Mouse (Mus musculus) natural killer cell, adult 2 months (primary cell): ENCODE data around the gene Stambpl1.

Source experiments
- DNase-seq, 2 experiments: peaks; one replicate each; pipeline ENCODE4 v3.0.0; 2022; ENCODE audit warnings: low spot score in 2 of 2

Gene Stambpl1

DNA sequence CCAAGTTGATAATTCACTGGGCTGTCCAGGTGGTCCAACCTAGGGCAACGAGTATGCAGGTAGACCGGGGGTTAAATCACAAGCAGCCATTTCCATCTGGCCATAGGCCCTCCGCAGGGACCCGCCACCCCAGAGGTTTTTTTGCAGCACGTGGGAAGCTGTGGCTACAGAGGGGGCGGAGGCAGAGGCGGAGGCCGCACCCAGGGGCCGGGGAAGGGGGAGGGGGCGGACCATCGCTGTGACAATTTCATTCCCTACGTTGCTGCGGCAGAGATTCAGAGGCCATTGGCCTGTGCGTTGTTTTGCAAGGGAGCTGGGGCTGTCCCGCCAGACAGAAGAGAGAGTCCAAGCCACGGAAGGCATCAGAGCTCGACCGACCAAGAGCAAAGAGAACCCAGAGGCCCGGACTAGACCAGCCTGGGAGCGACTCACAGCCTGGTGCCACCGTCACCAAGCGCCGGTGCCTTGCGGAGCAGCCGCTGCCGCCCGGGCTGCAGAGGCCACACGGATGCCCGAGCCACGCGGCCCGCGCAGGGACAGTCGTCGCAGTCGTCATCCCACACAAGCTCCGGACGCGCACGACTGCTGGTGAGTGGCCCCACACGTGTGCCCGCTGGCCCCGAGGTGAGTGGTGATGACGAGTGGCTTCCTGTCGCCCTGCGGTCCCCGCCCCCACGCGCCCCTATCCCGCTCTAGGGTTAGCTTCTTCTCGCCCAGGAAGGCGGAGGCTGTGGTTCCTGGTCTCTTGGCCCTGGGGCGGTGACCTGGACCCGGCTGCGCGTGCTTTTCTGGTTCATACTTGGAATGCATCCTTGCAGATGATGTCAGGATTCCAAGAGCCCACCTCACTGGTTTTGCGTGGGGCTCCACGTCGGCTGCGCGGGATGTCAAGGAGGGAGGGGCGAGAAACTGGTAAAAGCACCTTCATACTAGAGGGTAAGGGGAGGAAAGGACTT is at the start of gene Stambpl1:
TSS of gene Stambpl1 (plus strand) at position 222 of the 956 bp plus-strand sequence.
- peak; percentile 78 to 88 for DNase-seq

DNA sequence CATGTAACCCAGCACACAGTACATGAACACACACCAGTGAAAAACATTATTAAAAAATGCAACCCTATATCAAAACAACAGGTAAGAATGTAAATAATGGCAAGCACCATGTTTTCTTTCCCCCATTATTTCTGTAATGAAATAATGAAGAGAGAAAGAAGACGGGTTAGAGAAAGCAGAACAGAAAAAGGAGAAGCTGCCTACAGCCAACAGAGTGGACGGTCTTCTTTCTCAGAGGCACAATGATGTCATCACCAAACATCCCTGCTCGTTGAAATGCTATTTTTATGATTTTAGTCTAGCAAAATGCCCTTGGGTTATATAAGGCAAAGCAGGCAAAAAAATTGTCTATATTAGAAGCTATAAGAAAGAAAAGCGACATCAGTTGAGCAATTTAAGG is 43.6 kb upstream of the Stambpl1 start:
- DNase-seq = no peak

DNA sequence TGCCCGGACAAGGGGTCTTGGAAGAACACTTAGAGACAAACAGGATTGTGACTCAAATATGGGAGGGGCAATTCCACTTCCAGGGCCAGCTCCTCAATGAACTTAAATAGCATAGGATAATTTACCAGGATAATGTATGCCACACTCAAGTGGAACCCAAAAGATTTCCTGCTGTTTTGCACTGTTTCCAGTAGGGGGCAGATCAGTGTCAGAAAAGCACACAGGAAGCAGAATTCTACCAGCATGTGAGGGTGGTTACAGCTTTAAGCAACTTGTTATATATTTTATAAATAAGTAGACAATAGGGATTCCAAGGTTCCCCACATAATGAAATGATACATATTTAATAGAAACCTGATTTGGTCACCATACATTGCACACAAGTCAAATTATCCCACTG is 40.1 kb upstream of the Stambpl1 start:
- peak; percentile 11 to 33 for DNase-seq

DNA sequence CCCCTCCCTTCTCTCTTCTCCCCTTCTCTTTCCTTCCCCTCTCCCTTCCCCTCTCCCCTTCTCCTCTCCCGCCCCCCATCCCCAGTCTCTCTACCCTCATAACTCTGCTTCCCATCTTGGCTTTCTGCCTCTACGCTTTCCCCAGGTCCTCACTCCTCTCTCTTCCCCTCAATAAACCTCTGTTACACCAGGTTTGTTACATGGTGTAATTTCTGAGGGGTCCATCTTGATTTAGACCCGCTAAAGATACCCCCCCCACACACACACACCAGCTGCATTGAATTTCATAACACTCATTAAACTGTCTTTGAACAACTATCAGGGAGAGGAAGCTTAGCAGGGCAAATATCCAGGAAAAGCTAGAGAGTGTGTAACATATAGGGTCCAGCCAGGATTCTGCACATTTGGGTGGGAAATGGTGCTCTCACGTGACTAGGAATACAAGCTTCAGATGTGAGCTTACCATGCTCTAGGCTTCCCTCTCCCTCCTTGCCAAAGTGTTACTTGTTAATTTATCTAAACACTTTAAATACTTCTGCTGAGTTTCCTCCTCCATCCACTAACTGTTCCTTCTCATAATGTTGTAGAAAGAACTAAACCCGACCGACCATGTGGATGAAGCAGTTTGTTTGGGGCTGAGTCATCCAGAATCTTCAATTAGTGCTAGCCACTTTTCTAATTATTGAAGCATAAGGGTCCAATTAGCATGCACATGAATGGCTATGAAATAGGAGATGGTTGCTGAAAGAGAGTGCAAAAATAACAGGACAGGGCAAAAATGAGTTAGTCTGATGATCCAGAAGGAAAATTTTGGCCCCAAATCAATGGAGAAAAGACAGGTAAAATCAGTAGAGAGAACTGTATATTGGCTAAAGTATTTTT is 38.5 kb upstream of the Stambpl1 start:
- DNase-seq = no peak

DNA sequence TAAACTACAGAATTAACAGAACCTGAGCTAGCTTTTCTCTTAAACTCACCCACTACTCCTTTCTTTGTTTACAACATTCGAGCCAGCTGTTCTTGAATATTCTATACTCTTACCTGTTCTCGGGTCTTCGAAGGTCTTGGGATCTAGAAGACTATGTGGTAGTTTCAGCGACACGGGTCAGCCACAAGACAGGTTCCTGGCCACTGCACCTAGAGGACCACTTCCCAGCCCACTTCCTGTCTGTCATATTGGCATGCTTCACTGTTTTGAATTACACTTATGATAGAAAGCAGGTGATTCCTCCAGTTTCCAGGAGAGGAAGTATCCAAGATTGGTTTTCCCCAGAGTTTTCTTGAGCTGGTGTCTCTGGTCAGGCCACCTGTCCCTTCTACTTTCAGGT is 29.3 kb upstream of the Stambpl1 start:
- no peak for DNase-seq

DNA sequence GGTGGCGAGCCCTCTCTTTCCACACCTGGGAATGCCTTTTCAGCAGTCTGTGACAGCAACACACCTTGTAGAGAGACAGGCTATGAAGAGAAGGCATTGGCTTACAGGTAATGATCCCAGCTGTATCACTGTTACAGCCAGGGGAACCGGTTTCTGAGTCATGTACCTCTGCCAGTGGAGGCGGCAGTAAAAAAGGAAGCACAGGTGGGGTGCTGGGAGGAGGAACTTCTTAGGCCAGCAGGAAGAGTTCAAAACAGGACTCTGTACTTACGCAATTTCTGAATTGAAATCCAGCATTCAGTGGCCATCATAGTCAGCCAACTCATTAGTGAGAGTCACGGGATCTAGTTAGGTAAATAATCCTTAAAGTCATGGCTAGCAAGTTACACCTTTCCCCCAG is 26.1 kb upstream of the Stambpl1 start, which contains the start of gene Ankrd22:
TSS of gene Ankrd22 (minus strand) at position 163 of the 400 bp plus-strand sequence.
- peak in 1 of 2 experiments; percentile 28 for DNase-seq

DNA sequence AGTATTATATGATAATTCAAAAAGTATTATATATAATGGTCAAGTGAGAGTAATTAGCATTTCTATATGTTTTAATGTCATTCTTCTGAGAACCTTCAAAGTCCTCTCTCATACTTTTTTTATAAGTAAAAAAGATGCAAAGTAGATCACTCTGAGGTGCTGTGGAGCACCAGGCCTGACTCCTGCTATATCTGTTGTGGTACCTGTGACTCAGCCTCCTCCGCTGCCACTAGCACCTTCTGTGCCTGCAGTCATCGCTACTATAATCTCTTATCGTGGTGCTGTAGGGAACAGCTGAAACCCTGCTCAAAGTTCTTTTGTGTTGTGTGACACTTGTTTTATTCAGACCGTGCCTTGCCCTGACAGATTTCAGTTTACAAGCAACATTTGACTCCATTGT is 25.6 kb upstream of the Stambpl1 start:
- DNase-seq = no peak

DNA sequence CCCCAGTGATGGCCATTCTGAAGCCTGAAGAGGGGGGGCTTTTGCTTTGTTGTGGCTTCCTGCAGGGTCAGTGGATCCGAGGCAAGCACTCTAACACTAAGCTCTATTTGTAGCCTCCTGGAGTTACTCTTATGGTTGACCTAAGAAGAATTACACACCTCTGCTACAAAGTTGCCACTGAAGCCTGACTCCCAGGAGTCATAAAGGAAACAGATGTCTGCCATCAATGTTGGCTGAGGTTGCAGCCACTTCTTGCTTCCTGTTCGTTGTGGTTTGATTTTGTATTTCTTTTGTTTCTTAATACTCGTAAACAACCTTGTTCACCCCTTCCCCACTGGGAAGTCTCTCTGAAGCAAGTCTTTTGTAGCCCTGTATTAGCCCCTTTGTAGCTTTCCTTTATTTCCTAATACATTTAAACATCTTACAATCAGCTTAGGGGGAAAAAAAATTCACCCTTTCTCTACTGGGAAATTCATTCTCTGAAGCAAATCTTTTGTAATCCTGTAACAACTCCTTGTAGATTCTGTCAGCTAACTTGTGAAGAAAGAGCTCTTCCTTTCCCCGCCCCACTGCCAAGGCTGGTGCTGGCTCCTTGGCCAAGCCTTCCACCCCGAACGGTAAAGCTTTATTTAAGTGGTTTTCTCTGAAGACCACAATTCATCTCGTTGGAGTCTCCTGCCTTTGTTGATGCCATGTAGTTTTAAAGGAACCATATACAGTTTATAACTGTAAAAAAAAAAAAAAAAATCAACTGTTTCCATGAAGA is 23.9 kb upstream of the Stambpl1 start:
- DNase-seq = peak; percentile 34 to 59

DNA sequence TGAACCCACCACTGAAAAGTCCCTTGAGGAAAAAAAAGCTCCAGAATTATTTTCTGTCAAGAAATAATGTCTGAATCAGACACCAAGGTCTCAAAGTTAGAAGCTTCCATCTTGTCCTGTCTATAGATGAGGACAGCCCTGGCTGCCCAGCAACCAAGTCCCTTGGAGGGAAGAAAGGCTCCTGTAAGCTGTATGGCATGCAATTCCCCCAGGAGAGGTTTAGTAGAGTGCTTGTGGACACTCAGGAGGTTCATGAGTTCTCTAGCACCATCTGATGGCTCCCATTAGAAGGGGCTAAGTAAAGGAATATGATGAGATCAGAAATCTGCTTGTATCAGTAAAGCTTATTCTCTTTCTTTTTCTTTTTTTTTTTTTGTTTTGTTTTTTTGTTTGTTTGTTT is 22.9 kb upstream of the Stambpl1 start:
- no peak for DNase-seq

DNA sequence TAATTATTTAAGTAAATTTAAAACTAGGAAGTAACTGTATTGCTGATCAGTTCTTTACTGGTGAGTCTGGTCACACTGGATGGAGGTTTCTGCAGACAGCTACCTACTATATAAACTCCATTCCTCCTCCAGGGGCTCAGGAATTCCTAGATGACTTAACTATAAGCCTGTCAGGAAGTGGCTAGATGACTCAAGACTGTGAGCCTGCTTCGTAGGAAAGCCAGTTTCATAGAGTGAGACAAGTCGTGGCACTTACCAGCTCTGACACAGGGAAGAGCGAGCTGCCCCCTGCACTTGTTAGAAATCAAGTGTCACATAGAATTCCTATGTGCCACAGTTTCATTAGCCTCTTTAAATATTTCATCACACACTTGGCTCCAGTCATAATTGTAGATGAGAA is 20.9 kb upstream of the Stambpl1 start:
- DNase-seq = no peak

DNA sequence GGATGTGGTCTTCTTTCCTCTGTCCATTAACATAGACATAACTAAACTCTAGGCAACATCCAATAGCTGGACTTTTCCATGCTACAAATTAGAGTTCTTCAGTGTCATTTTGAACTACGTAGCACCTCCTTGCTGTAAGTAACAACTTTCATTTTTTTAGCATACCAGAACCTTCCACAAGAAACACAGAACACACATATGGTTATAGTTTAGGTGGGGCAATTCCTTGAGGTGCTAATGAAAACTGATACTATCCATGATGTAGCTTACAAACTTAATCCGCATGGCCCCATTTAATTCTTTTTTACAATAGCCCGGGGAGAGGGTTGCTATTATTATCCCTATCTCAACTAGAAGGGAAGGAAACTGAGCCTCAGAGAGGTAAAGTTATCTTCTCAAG is 18.0 kb upstream of the Stambpl1 start:
- DNase-seq = no peak

DNA sequence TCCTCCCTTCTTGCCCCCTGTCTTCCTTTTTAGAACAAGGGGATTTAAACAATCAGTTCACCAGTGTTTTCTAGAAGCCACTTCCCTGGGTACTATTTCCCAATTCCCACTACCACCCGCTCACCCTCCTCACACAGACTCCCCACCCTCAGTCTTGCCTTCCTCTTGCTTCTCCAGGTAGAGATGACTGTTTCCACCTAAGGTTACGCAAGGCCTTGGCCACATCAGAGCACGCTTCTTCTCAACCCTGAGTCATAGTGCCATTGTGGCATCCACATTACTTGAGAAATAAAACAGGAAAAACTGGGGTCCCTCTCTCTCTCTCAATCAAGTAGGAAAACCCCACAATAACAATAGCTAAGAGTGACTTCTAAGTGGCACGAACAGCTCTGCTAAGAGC is 12.9 kb upstream of the Stambpl1 start:
- no peak for DNase-seq

DNA sequence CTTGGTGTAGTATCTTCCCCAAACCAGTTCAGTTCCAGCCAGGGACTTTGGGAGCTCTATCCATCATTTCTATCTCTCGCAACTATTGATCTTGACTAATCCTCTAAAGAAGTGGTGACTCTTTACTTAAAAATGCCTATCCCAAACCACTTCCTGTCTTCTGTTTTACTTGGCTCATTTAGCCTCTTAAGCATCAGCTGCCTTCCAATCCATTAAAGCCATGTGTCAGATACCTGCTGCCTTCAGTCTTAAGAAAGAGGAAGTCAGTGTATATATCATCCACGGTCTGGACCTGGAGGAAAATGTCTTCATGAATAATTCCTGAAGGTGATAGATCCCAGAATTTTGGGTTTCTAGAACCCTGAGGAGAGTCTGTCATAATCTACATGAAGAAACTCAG is 11.7 kb upstream of the Stambpl1 start:
- no peak for DNase-seq

DNA sequence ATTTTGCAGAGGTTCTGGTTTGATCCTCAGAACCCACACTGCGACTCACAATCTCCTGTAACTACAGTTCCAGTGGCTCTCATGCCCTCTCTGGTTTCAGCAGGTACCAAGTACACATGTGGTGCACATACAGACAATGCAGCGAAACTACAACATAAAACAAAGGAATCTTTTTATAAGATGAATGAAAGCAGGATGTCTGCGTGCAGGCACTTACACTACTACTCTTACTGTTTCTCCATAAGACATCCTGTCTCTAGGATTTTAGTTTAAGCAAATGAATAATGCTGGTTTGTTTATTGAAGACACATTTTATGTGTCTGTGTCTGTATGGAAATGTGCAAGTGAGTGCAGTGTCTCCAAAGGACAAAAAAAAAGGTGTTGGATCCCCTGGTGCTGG is 10.8 kb upstream of the Stambpl1 start:
- DNase-seq = no peak

DNA sequence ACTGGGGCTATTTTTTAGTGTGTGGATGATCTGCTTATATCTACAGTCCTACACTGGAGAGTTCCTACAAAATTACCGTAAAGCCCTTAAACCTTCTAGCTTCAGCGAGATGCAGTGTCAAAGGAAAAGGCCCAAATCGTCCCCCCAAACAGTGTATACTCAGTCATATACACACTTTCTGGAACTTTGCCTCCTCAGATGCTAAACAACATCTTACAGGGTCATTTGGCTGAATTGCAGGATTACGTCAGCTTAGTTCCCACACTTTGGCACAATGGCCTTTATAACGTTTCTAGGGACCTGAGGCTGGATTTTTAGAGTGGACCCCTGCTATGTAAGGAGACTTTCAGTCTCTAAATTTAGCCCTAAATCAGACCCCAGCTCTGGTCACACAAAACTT is 9.5 kb upstream of the Stambpl1 start:
- DNase-seq = no peak

DNA sequence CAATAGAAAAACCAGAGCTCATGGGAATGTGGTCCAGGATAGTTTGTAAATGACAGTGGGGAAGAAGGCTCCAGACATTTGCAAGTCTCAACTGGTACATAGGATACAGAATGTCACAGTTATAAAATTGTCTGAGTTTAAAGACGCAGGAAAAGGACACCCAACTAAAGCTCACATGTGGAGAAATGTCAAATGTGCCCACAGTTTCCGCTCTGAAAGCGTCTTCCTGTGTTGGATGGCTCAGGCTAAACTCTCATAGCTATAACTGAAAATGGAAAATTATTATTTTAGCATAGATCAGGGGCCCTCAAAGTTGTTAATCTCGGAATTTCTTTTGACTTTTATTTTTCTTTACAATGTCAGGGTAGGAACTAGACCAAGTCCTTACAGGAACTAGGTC is 5.2 kb upstream of the Stambpl1 start:
- DNase-seq = no peak

DNA sequence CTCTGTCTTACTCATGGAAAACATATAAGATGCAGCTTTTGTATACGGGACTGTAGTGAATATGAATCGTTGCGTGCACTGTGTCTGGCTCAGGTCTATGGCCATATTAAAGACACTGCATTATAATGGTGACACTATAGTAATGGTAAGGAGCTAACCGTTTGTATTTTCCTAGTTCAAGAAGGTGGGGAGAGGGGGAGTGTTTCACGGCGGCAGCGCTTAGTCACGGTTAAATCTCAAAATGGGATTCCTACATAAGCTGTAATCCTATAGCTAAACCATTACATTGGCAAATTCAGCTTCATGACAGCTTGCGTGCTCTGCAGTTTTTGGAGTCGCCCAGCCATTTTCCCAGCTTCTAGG is 403 bp upstream of the Stambpl1 start:
- DNase-seq = no peak

DNA sequence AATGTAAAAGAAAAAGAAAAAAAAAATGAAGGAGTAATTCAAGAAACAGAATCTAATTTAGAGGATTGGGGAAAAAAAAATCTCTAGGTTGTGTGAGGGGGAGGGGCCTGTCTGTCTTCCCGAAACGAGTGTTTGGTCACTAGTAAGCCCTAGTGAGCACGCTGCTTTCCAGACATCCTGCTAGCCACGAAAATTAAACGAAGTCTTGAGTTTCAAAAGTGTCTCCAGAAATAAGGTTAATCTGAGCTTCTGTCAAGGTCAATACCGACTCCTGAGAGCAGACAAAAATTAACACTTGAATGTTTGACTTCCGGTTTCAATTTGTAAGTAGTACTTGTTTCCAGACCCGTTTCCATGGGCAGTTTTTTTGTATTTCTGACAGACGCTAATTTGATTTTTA is 1.1 kb downstream of the Stambpl1 start:
- DNase-seq = peak in 1 of 2 experiments; percentile 11

DNA sequence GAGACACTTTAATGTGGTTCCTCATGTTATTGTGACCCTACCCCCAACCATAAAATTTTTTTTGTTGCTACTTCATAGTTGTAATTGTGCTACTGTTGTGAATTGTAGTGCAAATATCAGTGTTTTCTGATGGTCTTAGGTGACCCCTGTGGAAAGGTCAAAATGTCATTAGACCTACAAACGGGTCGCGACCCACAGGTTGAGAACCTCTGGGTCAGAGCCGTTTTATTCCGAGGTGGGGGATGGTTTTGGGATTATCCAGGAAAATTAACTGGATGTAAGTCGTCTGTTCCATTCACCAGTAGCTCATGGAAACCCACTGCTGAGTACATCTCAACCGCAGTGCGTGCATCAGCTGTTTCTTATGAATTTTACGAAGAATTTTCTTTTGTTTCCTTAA is 1.7 kb downstream of the Stambpl1 start:
- DNase-seq = no peak

DNA sequence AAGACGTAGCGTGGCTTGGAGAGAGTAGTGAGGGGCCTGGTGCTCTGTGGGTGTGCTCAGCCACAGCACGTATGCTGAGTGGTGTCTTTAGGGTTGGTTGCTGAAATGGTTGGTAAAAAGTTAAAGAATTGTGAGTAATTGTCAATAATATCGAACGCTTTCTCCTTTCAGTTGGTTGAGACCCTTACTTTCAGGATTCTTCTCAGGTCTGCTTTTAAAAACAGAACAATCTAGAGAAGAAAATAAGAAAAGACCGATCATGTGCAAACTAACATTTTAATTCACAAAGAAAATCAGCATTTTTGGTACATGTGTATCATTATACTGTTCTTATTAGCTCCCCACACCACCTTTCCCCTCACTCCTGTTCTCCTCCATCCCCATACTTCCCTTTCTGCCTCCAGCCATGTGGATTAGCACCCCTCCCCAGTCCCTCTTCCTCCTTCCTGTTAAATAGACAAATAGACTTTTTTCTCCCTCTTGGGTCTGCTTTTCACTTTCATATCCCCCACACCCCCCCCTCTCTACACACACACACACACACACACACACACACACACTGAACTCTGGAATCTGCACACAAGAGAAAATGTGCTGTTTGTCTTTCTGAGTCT is 2.2 kb downstream of the Stambpl1 start:
- DNase-seq = peak in 1 of 2 experiments; percentile 36

DNA sequence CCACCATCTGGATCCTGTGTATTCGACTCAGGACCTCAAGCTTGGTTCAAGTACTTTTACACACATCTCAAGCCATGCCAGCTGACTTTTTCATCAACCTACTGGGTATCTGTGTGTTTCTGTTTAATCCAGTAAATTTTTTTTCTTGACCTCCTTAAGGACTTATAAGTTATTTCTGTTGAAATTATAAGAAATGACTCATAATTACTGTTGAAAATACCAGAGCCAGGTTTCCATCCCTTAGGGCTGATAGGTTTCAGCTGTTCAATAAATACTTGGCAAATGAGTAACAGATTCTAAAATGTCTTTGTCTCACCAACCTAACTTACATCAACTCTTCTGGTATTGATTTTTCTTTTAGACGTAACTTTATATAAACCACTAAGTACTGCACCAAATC is 3.0 kb downstream of the Stambpl1 start:
- DNase-seq = no peak
